Mouse (Mus musculus) adrenal gland, adult 18-20 months (tissue): ENCODE measurements at regions not wholly inside any gene's neighbourhood (a gene's known extent, or its start where the extent isn't known, plus 50 kb on each side); places are given as distances from the start of the nearest gene placed in this dataset.
A peak's percentile ranks its signal among the peaks of the same experiment; 100 is the strongest.
"Not testable (repeated sequence)": the region's sequence is repeated elsewhere in the genome, so short reads cannot be mapped to it uniquely, and the experiment has no call there.

ENCODE experiments used
- DNase-seq, 2 experiments: peaks; one replicate each; pipeline ENCODE4 v3.0.0; 2021 to 2022; ENCODE audit warnings: low spot score in 2 of 2

DNA sequence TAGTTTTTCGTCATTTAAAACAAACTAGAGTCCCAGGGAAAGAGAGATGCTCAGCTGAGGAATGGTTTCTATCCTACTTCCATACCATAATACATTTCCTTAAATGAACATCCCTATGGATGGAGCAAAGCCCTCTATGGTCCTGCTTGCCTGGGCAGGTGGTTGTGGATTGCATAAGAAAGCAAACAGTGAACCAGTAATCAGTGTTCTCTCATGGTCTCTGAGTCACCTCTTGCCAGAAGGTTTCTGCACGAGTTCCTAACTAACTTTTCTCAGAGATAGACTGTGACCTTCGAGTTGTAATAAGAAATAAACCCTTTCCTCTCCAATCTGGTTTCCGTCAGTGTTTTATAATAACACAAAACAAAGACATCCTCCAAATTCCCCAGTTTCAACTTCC, 62.9 kb upstream of the Bet1 start:
- DNase-seq: no peak

DNA sequence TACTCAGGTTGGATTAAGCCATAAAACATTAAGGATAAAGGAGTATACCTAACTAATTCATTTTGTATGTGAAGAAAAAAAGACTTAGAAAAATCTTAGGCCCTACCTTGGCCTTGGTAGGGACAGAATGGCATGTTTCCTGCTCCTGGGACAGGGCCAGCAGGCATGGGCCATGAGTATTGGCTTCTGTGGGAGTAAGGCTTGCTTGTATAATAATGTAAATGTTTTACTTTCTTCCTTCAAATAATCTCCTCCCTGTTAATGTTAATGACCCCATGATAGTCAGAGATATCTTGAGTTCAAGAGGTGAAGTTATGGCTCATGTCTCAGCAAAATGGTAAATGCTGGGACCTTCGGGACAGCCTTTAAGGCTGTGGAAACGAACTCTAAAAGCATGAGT, 71.5 kb upstream of the Bet1 start:
- DNase-seq: no peak

- DNase-seq: no peak
These were observed 77.0 kb upstream of the Bet1 start for GRCm38 (mm10) chr6:4163733-4164132.

GRCm38 (mm10) chr6:4167112-4167511, 80.3 kb upstream of the Bet1 start:
- DNase-seq: no peak

GRCm38 (mm10) chr6:4167757-4168156, 81.0 kb upstream of the Bet1 start:
- DNase-seq: no peak

DNA sequence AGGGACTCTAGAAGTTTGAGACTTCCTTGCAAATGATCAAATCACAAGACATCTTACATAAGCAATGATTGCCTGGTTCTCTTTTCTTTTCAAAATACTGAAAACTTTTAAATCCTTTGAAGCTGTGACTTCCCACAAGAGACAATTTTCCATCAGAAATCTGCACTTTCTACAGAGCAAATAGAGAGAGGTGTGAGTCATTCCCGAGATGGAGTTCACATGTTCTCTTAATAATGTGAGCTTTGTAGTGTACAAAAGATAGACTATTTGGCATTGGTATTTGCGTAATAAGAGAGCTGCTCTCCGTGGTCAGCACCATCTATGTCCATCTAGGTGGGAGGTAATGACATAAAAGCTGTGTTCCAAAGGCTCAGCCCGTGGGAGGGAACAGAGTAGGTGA, 84.8 kb upstream of the Bet1 start:
- no peak for DNase-seq

DNA sequence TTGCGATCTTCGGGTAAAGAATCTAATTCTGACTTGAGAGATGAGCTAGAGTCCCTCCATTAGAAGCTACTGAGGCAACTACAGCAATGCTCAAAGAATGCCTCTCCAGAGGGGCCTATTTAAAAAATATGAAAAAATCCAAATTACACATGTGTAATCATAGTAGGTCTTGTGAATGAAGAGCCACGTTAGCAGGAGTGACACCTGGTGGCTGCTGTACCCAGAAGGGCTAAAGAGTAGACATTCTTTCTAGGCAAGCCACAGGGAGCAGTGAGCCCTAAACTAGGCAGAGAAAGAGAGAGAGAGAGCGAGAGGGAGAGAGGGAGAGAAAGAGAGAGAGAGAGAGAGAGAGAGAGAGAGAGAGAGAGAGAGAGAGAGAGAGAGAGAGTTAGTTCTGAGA, 100.9 kb upstream of the Bet1 start:
- no peak for DNase-seq

GRCm38 (mm10) chr6:4190976-4191375, 104.2 kb upstream of the Bet1 start:
- not testable (repeated sequence) for DNase-seq

- DNase-seq: no peak
These were observed 106.5 kb upstream of the Bet1 start for GRCm38 (mm10) chr6:4193286-4193685.

GRCm38 (mm10) chr6:4201176-4201575, 114.4 kb upstream of the Bet1 start:
- DNase-seq: no peak

DNA sequence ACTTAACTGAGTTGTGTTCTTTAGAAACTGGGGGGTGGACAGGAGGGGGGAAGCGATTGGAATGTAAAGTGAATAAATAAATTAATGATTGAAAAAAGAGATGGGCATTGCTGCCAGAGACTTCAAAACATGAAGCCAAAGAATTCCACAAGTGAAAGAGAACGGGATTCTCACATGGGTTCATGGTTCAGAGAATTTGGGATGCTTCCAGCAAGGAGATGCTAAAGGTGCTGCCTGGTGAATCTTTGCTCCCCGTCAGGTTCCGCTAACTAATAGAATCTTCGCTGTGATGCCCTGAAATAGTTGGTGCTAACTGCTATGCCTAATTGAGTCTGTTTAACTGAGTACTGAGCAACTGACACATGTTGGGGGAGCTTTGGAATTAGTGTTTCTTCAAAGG, 118.9 kb upstream of the Bet1 start:
- DNase-seq: no peak

DNA sequence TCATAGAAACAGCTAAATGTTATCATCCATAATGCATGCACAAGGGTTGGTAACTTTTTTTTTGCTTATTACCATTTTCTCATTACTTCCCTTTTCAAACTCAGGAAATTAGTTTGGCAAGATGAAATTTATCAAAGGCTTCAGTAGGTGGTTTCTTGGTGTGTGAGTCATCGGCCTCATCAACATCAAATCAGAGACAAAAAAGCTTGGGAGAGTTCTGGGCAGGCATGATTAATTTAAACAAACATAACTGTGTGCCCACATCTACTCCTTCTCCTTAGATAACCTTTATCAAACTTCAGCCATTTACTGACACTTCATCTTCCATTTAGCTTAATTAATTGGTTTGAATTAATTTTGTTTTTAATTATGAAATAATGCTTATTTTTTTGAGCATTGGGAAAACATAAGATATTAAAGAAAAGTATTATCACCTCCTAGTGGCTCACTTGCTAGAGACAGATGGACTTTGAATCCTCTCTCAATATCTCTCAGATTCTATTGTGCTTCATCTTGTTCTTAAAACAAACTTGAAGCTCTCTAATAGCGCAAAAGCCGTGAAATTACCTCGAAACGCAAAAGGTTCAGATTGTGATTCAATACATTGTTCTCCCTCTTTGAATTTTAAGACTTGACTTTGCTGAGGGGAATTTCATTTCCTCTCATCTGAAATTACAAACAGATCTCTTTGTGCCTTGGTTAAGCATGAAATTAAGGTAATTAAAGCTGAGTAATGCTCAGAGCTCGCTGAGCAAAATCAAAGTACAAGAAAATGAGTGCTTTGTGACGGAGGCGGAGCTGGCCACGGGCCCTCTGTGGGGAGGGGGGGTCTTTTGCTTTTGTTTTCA, 158.7 kb upstream of the Bet1 start:
- DNase-seq: no peak

DNA sequence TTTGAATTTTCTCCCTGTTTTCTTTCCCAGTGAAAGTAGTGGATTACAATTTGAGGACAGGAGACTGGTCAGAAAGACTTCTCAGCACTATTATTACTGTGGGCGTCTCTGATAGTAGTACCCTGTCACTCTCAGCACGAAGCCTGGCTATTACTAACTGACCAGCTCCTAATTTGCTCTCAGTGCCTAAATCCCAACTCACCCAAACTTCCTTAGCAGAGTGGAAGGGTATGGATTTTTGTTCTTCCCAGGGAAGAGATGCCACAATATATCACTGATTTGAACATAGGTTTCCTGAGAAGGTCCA, 159.3 kb upstream of the Bet1 start:
- DNase-seq: no peak

DNA sequence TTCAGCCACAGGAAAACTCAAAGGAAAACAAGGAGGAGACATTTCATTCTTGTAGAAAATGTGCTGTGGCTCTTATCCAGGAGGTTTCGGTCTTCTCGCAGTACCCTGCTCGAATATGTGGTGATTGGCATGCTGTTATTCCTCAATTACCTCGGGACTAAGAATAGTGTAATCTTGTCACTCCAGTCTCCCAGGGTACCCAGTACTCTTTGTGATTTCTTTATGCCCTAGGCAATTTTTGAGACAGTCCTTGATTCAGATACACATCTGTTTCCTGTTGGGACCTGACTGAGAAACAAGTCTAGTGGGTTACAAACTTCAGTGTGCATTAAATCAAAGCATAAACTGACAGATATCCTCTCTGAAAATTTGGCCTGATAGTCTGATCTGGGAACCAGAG, 189.8 kb upstream of the Bet1 start:
- no peak for DNase-seq

DNA sequence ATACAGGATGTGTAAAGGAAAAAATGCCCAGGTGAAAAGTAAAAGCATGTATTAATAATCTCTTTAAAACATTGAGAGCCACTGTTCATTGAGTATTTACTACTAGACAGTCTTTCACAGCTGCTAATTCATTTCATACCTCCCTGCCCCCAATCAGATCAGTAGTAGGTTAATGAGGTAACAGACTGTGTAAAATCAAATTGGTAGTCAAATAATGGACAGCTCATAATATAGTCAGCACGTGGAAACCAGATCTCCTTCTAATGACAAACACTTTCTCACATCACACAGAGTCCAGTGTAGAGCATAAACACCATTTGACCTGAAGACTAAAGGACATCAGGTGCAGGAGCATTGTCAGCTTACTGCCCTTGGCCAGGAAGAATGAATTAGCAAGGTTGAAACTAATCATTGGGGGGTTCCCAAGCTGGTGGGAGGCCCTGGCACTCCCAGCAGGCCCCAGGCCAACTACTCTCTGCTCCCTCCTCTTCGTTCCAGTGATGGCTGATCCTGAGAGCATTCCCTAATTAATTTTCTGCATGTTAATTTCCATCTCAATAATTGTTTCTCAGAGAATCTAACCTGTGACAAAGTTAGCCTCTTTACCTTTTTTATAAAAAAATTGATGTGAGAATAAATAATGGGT, 190.6 kb upstream of the Bet1 start:
- no peak for DNase-seq

DNA sequence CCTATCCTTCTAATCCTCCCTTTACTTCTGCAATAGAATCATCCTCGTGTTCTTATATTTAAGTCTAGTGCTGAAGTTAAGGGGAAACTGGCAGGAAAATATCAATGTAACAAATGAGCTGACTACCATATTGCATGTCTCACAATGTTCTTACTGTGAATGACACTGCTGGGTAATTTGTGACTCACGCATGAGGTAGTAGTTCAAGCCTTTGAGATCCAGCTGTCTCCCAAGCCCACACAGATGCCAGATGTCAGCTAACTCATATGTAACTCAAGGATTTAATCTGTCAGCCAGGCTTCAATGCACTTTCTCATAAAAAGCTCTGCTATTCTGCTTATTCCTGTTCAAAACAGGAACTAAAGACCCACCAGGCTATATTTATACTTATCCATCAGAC, 204.6 kb upstream of the Bet1 start:
- no peak for DNase-seq

- not testable (repeated sequence) for DNase-seq
These were observed 201.2 kb upstream of the Col1a2 start for GRCm38 (mm10) chr6:4303410-4303809.

GRCm38 (mm10) chr6:4349953-4350352, 154.7 kb upstream of the Col1a2 start:
- DNase-seq: peak in 1 of 2 experiments; percentile 15

DNA sequence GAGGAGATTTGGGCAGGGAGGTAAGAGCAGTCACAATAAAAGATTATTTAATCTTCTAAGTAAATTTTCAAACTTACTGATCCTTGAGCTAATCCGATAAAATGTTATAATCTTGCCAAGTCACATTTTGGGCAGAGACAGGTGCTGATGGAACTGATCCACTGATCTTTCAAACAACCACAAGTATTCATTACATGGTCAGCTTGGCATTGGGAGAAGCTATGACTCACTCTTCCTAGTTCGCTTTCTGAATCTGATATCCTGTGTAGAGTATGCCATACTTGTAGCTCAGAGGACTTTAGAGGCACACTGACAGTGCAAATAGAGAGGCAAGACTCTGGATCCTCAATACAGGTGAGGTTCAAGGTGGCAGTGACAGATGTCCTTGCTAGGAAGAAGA, 142.4 kb upstream of the Col1a2 start:
- no peak for DNase-seq

DNA sequence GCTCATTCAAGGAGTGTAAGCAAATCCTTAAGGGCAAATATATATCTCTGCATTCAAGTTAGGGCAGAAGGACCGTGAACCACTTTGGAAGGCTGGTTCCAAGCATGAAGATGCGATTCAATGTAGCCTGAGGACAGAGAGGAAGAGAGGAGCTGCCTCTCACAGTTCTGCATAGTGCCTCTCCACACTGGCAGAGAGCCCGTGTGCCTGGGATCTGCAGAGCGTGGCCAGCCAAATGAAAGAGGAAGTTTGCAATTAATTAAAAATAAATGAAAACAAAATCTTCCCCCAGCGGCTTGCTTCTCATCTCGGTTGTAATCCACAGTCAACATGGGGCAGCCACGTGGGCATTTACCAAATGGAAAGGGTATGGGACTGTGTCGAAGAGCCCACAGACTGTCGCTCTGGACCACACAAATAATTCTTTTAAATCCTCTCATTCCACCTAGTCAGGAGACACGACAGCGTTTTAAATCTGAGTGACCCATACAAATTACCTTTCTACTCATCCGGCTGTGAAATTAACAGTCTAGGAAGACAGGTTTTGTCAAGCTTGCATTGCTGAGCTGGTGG, 129.1 kb upstream of the Col1a2 start:
- DNase-seq: no peak

- DNase-seq: no peak
These were observed 107.8 kb upstream of the Col1a2 start for GRCm38 (mm10) chr6:4396808-4397207.

- DNase-seq: no peak
These were observed 106.7 kb upstream of the Col1a2 start for GRCm38 (mm10) chr6:4397695-4398598.
